Mouse (Mus musculus) spleen, postnatal 36 days (tissue): ENCODE data around the gene Gm14137.

ENCODE experiments used
- DNase-seq, 2 experiments: peaks; one replicate each; pipeline ENCODE4 v3.0.0; 2022; ENCODE audit warnings: low spot score in 2 of 2, mixed read lengths in 1 of 2

Gene Gm14137

GRCm38 (mm10) chr2:119173991-119174651 is at the start of gene Gm14137:
TSS of gene Gm14137 (plus strand) at chr2:119174509.
- DNase-seq = peak; percentile 42 to 51

GRCm38 (mm10) chr2:119136346-119136898 is 37.9 kb upstream of the Gm14137 start:
- DNase-seq = peak; percentile 26 to 27

- no peak for DNase-seq
Observed at GRCm38 (mm10) chr2:119145199-119145598, 29.1 kb upstream of the Gm14137 start.

- DNase-seq = no peak
Observed at GRCm38 (mm10) chr2:119146435-119146834, 27.9 kb upstream of the Gm14137 start.

- DNase-seq = no peak
Observed at GRCm38 (mm10) chr2:119147160-119147678, 27.1 kb upstream of the Gm14137 start.

GRCm38 (mm10) chr2:119147775-119148174 is 26.5 kb upstream of the Gm14137 start:
- DNase-seq = no peak

- no peak for DNase-seq
Observed at GRCm38 (mm10) chr2:119152255-119152654, 22.1 kb upstream of the Gm14137 start.

- no peak for DNase-seq
Observed at GRCm38 (mm10) chr2:119154683-119155082, 19.6 kb upstream of the Gm14137 start.

- DNase-seq = peak; percentile 50 to 66
Observed at GRCm38 (mm10) chr2:119155388-119155787, 18.9 kb upstream of the Gm14137 start.

GRCm38 (mm10) chr2:119156081-119156680 is 18.1 kb upstream of the Gm14137 start:
- DNase-seq = peak in 1 of 2 experiments; percentile 20

GRCm38 (mm10) chr2:119156681-119157572 is 17.4 kb upstream of the Gm14137 start, which contains the start of gene Rmdn3:
TSS of gene Rmdn3 (minus strand) at chr2:119157034.
- peak; percentile 91 to 94 for DNase-seq

- DNase-seq = no peak
Observed at GRCm38 (mm10) chr2:119157836-119158235, 16.5 kb upstream of the Gm14137 start.

- DNase-seq = no peak
Observed at GRCm38 (mm10) chr2:119161247-119161646, 13.1 kb upstream of the Gm14137 start.

- DNase-seq = no peak
Observed at GRCm38 (mm10) chr2:119163135-119163534, 11.2 kb upstream of the Gm14137 start.

- no peak for DNase-seq
Observed at GRCm38 (mm10) chr2:119163999-119164398, 10.3 kb upstream of the Gm14137 start.

GRCm38 (mm10) chr2:119165401-119165800 is 8.9 kb upstream of the Gm14137 start:
- no peak for DNase-seq

- peak; percentile 21 to 35 for DNase-seq
Observed at GRCm38 (mm10) chr2:119166901-119167865, 7.1 kb upstream of the Gm14137 start, which contains the start of gene Gchfr. TSS of gene Gchfr (plus strand) at chr2:119167773.

GRCm38 (mm10) chr2:119167866-119168256 is 6.4 kb upstream of the Gm14137 start:
- DNase-seq = no peak

- no peak for DNase-seq
Observed at GRCm38 (mm10) chr2:119170282-119170681, 4.0 kb upstream of the Gm14137 start.

GRCm38 (mm10) chr2:119171574-119171973 is 2.7 kb upstream of the Gm14137 start:
- DNase-seq = no peak
